Mouse (Mus musculus): ENCODE results near the gene Nup37. TPM values are rescaled to one million over a fixed set of nuclear protein-coding genes. Genes with fewer than 3 reads are reported as not detected.

Gene Nup37
- total RNA-seq (2012; rRNA removed) = 53.9 and 69.3 TPM in 2 replicates

GRCm38 (mm10) chr10:88146707-88147477 is at the start of gene Nup37, which contains the start of gene Parpbp:
Nup37 (plus strand) TSS chr10:88146992.
Parpbp (minus strand) TSS chr10:88146941.
- DNase-seq (ENCODE audit: low read depth, low spot score) = peak; percentile 73
- H3K36me3 ChIP-seq (ENCODE audit: control insufficient read depth, insufficient read depth, low read length, poor library complexity, severe bottlenecking) = peaks cover 6% of the 10 kb centered on the region
- TF ChIP-seq HCFC1 (IDR thresholded peaks at IDR 0.05; ENCODE audit: borderline replicate concordance, insufficient read depth, low read length) = peak; percentile 70; the same call in 1 of the 2 replicates
- peak; percentile 89 for TF ChIP-seq CHD2 (IDR thresholded peaks at IDR 0.05; ENCODE audit: low read depth, low read length)
- no peak for TF ChIP-seq ZNF384 (IDR thresholded peaks at IDR 0.05; ENCODE audit: low read depth, low read length)
- no peak within 1 kb of the TSS for H3K27ac ChIP-seq (ENCODE audit: insufficient read depth, low read depth, low read length, poor library complexity, severe bottlenecking)
- H3K4me1 ChIP-seq (ENCODE audit: control insufficient read depth in 2 of 2, insufficient read depth in 2 of 2, low read length in 2 of 2, poor library complexity in 1 of 2) = peaks cover 0 to 6% of the 10 kb centered on the region in 2 experiments; a peak in 1 of 4 replicates
- H3K9me3 ChIP-seq (ENCODE audit: control insufficient read depth, insufficient read depth, low read depth, low read length) = no peaks in the 10 kb centered on the region
- H3K9ac ChIP-seq (ENCODE audit: insufficient read depth, low read depth, low read length, poor library complexity, severe bottlenecking) = peak within 1 kb of the TSS; percentile 89
- H3K4me3 ChIP-seq (ENCODE audit: insufficient read depth in 1 of 2, low read depth in 1 of 2, low read length in 2 of 2, poor library complexity in 1 of 2, severe bottlenecking in 1 of 2) = peak within 1 kb of the TSS; percentile 77 to 86
- in situ Hi-C loops (cut with MboI; ENCODE audit: low sequenced_read_pairs in 2 of 2, unreplicated experiment in 2 of 2) = no loop called here

GRCm38 (mm10) chr10:88106169-88106568 is 40.6 kb upstream of the Nup37 start:
- H3K9ac ChIP-seq (ENCODE audit: insufficient read depth, low read depth, low read length, poor library complexity, severe bottlenecking) = no peak overlapping the region
- no peak overlapping the region for H3K27ac ChIP-seq (ENCODE audit: insufficient read depth, low read depth, low read length, poor library complexity, severe bottlenecking)
- in situ Hi-C loops (cut with MboI; ENCODE audit: low sequenced_read_pairs in 2 of 2, unreplicated experiment in 2 of 2) = no loop called here
- DNase-seq (ENCODE audit: low read depth, low spot score) = no peak
- no peaks in the 10 kb centered on the region for H3K4me1 ChIP-seq (ENCODE audit: control insufficient read depth in 2 of 2, insufficient read depth in 2 of 2, low read length in 2 of 2, poor library complexity in 1 of 2)
- H3K4me3 ChIP-seq (ENCODE audit: insufficient read depth in 1 of 2, low read depth in 1 of 2, low read length in 2 of 2, poor library complexity in 1 of 2, severe bottlenecking in 1 of 2) = no peak overlapping the region
- TF ChIP-seq MAFK (IDR thresholded peaks at IDR 0.05; ENCODE audit: insufficient read depth, low read depth, low read length) (no peak), CHD2 (IDR thresholded peaks at IDR 0.05; ENCODE audit: low read depth, low read length) (no peak), ZNF384 (IDR thresholded peaks at IDR 0.05; ENCODE audit: low read depth, low read length) (no peak), HCFC1 (IDR thresholded peaks at IDR 0.05; ENCODE audit: borderline replicate concordance, insufficient read depth, low read length) (no peak), ZC3H11A (IDR thresholded peaks at IDR 0.05; ENCODE audit: borderline replicate concordance, low read depth, low read length) (no peak)
- H3K36me3 ChIP-seq (ENCODE audit: control insufficient read depth, insufficient read depth, low read length, poor library complexity, severe bottlenecking) = no peaks in the 10 kb centered on the region; the same call in 1 of the 2 replicates
- no peaks in the 10 kb centered on the region for H3K9me3 ChIP-seq (ENCODE audit: control insufficient read depth, insufficient read depth, low read depth, low read length)

- H3K36me3 ChIP-seq (ENCODE audit: control insufficient read depth, insufficient read depth, low read length, poor library complexity, severe bottlenecking) = no peaks in the 10 kb centered on the region; the same call in none of the 2 replicates
- no peak overlapping the region for H3K27ac ChIP-seq (ENCODE audit: insufficient read depth, low read depth, low read length, poor library complexity, severe bottlenecking)
- DNase-seq (ENCODE audit: low read depth, low spot score) = no peak
- H3K4me1 ChIP-seq (ENCODE audit: control insufficient read depth in 2 of 2, insufficient read depth in 2 of 2, low read length in 2 of 2, poor library complexity in 1 of 2) = no peaks in the 10 kb centered on the region
- no peak overlapping the region for H3K9ac ChIP-seq (ENCODE audit: insufficient read depth, low read depth, low read length, poor library complexity, severe bottlenecking)
- TF ChIP-seq ZC3H11A (IDR thresholded peaks at IDR 0.05; ENCODE audit: borderline replicate concordance, low read depth, low read length) (no peak), CHD2 (IDR thresholded peaks at IDR 0.05; ENCODE audit: low read depth, low read length) (no peak)
- in situ Hi-C loops (cut with MboI; ENCODE audit: low sequenced_read_pairs in 2 of 2, unreplicated experiment in 2 of 2) = no loop called here
- H3K9me3 ChIP-seq (ENCODE audit: control insufficient read depth, insufficient read depth, low read depth, low read length) = no peaks in the 10 kb centered on the region
- no peak overlapping the region for H3K4me3 ChIP-seq (ENCODE audit: insufficient read depth in 1 of 2, low read depth in 1 of 2, low read length in 2 of 2, poor library complexity in 1 of 2, severe bottlenecking in 1 of 2)
Observed at GRCm38 (mm10) chr10:88113290-88113689, 33.5 kb upstream of the Nup37 start.

- no peak for TF ChIP-seq HCFC1 (IDR thresholded peaks at IDR 0.05; ENCODE audit: borderline replicate concordance, insufficient read depth, low read length)
- TF ChIP-seq ZNF384 (IDR thresholded peaks at IDR 0.05; ENCODE audit: low read depth, low read length) = no peak
- TF ChIP-seq MAFK (IDR thresholded peaks at IDR 0.05; ENCODE audit: insufficient read depth, low read depth, low read length) = no peak
- no peak for TF ChIP-seq CHD2 (IDR thresholded peaks at IDR 0.05; ENCODE audit: low read depth, low read length)
- TF ChIP-seq ZC3H11A (IDR thresholded peaks at IDR 0.05; ENCODE audit: borderline replicate concordance, low read depth, low read length) = no peak
- Histone ChIP-seq H3K4me1 (ENCODE audit: control insufficient read depth in 2 of 2, insufficient read depth in 2 of 2, low read length in 2 of 2, poor library complexity in 1 of 2) (no peaks in the 10 kb centered on the region), H3K27ac (ENCODE audit: insufficient read depth, low read depth, low read length, poor library complexity, severe bottlenecking) (no peak overlapping the region), H3K9ac (ENCODE audit: insufficient read depth, low read depth, low read length, poor library complexity, severe bottlenecking) (no peak overlapping the region), H3K9me3 (ENCODE audit: control insufficient read depth, insufficient read depth, low read depth, low read length) (no peaks in the 10 kb centered on the region), H3K4me3 (ENCODE audit: insufficient read depth in 1 of 2, low read depth in 1 of 2, low read length in 2 of 2, poor library complexity in 1 of 2, severe bottlenecking in 1 of 2) (no peak overlapping the region), H3K36me3 (ENCODE audit: control insufficient read depth, insufficient read depth, low read length, poor library complexity, severe bottlenecking) (no peaks in the 10 kb centered on the region; the same call in 1 of the 2 replicates)
- in situ Hi-C loops (cut with MboI; ENCODE audit: low sequenced_read_pairs in 2 of 2, unreplicated experiment in 2 of 2) = no loop called here
- DNase-seq (ENCODE audit: low read depth, low spot score) = no peak
Observed at GRCm38 (mm10) chr10:88119721-88120120, 27.1 kb upstream of the Nup37 start.
